Mouse (Mus musculus): Measurements from ENCODE around the gene Copg1. TPM values are rescaled to one million over a fixed set of nuclear protein-coding genes. Genes with fewer than 3 reads are reported as not detected.

Copg1 gene
- 198 and 199 TPM in 2 replicates for polyA plus RNA-seq (2015; fragmentation: Nextera tagmentation; extraction: Ambion mirVana)

GRCm38 (mm10) chr6:87887594-87888233 lies at the start of gene Copg1:
Gene Copg1, plus strand, starts transcription at chr6:87887814.
- ATAC-seq (replicated peaks), result peak; percentile 94
- peaks cover 23% of the 10 kb centered on the region for H3K36me3 ChIP-seq (replicated peaks)

GRCm38 (mm10) chr6:87838551-87839197 lies 48.9 kb upstream of the Copg1 start, which contains the start of gene Isy1:
Gene Isy1, minus strand, starts transcription at chr6:87838798.
- under 1% methylated on average over 46 of the region's 46 CpGs for WGBS
- ATAC-seq (replicated peaks), result peak; percentile 98
- H3K36me3 ChIP-seq (replicated peaks), result peaks cover 16% of the 10 kb centered on the region
- H3K9ac ChIP-seq, result peak within 1 kb of the TSS; percentile 88
- peaks cover 20% of the 10 kb centered on the region for H3K4me1 ChIP-seq
- H3K9me3 ChIP-seq, result no peaks in the 10 kb centered on the region
- peak within 1 kb of the TSS; percentile 96 for H3K27ac ChIP-seq
- peak within 1 kb of the TSS; percentile 81 for H3K4me2 ChIP-seq
- H3K27me3 ChIP-seq (replicated peaks), result no peaks in the 10 kb centered on the region
- peak within 1 kb of the TSS; percentile 85 for H3K4me3 ChIP-seq

More at GRCm38 (mm10) chr6:87887594-87888233, at the start of gene Copg1:
- H3K4me3 ChIP-seq, result peak within 1 kb of the TSS; percentile 75
- H3K4me2 ChIP-seq, result peak within 1 kb of the TSS; percentile 74
- no peaks in the 10 kb centered on the region for H3K27me3 ChIP-seq (replicated peaks)
- H3K9ac ChIP-seq, result peak within 1 kb of the TSS; percentile 91
- no peaks in the 10 kb centered on the region for H3K9me3 ChIP-seq
- peaks cover 14% of the 10 kb centered on the region for H3K4me1 ChIP-seq
- peak within 1 kb of the TSS; percentile 71 for H3K27ac ChIP-seq
- whole genome bisulfite sequencing, result under 1% methylated on average over 31 of the region's 31 CpGs

- peaks cover 20% of the 10 kb centered on the region for H3K4me1 ChIP-seq
- no peak overlapping the region for H3K4me2 ChIP-seq
- peaks cover 21% of the 10 kb centered on the region for H3K36me3 ChIP-seq (replicated peaks)
- 68% methylated on average over 11 of the region's 11 CpGs for WGBS
- no peaks in the 10 kb centered on the region for H3K27me3 ChIP-seq (replicated peaks)
- H3K27ac ChIP-seq, result no peak overlapping the region
- no peaks in the 10 kb centered on the region for H3K9me3 ChIP-seq
- no peak for ATAC-seq (replicated peaks)
- H3K9ac ChIP-seq, result no peak overlapping the region
- H3K4me3 ChIP-seq, result no peak overlapping the region
Observed at GRCm38 (mm10) chr6:87839797-87840341, 47.7 kb upstream of the Copg1 start.

GRCm38 (mm10) chr6:87841635-87842034 lies 46.0 kb upstream of the Copg1 start:
- no peak overlapping the region for H3K4me3 ChIP-seq
- no peak overlapping the region for H3K4me2 ChIP-seq
- no peaks in the 10 kb centered on the region for H3K9me3 ChIP-seq
- no peak overlapping the region for H3K9ac ChIP-seq
- no peak overlapping the region for H3K27ac ChIP-seq
- no peak for ATAC-seq (replicated peaks)
- no peaks in the 10 kb centered on the region for H3K27me3 ChIP-seq (replicated peaks)
- H3K4me1 ChIP-seq, result peaks cover 19% of the 10 kb centered on the region
- H3K36me3 ChIP-seq (replicated peaks), result peaks cover 28% of the 10 kb centered on the region
- WGBS, result 79% methylated on average over 8 of the region's 8 CpGs

GRCm38 (mm10) chr6:87842254-87842653 lies 45.4 kb upstream of the Copg1 start:
- Histone ChIP-seq H3K4me2 (no peak overlapping the region), H3K4me1 (peaks cover 19% of the 10 kb centered on the region), H3K9me3 (no peaks in the 10 kb centered on the region), H3K27ac (no peak overlapping the region), H3K4me3 (no peak overlapping the region), H3K9ac (no peak overlapping the region), H3K27me3 (replicated peaks) (no peaks in the 10 kb centered on the region), H3K36me3 (replicated peaks) (peaks cover 28% of the 10 kb centered on the region)
- 18% methylated on average over 1 of the region's 1 CpGs for WGBS
- no peak for ATAC-seq (replicated peaks)

- no peak for ATAC-seq (replicated peaks)
- Histone ChIP-seq H3K4me3 (no peak overlapping the region), H3K4me2 (no peak overlapping the region), H3K36me3 (replicated peaks) (peaks cover 28% of the 10 kb centered on the region), H3K27me3 (replicated peaks) (no peaks in the 10 kb centered on the region), H3K9me3 (no peaks in the 10 kb centered on the region), H3K4me1 (peaks cover 29% of the 10 kb centered on the region), H3K27ac (no peak overlapping the region), H3K9ac (no peak overlapping the region)
- WGBS, result 93% methylated on average over 13 of the region's 13 CpGs
Observed at GRCm38 (mm10) chr6:87845031-87845695, 42.5 kb upstream of the Copg1 start.

- Histone ChIP-seq H3K36me3 (replicated peaks) (peaks cover 28% of the 10 kb centered on the region), H3K27ac (no peak overlapping the region), H3K9me3 (no peaks in the 10 kb centered on the region), H3K9ac (no peak overlapping the region), H3K4me3 (no peak overlapping the region), H3K27me3 (replicated peaks) (no peaks in the 10 kb centered on the region), H3K4me1 (peaks cover 32% of the 10 kb centered on the region), H3K4me2 (no peak overlapping the region)
- no peak for ATAC-seq (replicated peaks)
- 90% methylated on average over 1 of the region's 1 CpGs for WGBS
Observed at GRCm38 (mm10) chr6:87846813-87847212, 40.8 kb upstream of the Copg1 start.

- peaks cover 32% of the 10 kb centered on the region for H3K4me1 ChIP-seq
Observed at GRCm38 (mm10) chr6:87849780-87850154, 37.8 kb upstream of the Copg1 start.

GRCm38 (mm10) chr6:87850155-87850899 lies 37.3 kb upstream of the Copg1 start:
- Histone ChIP-seq H3K9me3 (no peaks in the 10 kb centered on the region), H3K4me1 (peaks cover 32% of the 10 kb centered on the region), H3K9ac (peak overlapping the region; percentile 92), H3K27me3 (replicated peaks) (no peaks in the 10 kb centered on the region), H3K4me3 (peak overlapping the region; percentile 86), H3K4me2 (peak overlapping the region; percentile 68), H3K36me3 (replicated peaks) (peaks cover 3% of the 10 kb centered on the region), H3K27ac (peak overlapping the region; percentile 88)
- under 1% methylated on average over 72 of the region's 73 CpGs for WGBS
- ATAC-seq (replicated peaks), result peak; percentile 84

More at GRCm38 (mm10) chr6:87849780-87850154, 37.8 kb upstream of the Copg1 start:
- Histone ChIP-seq H3K36me3 (replicated peaks) (peaks cover 8% of the 10 kb centered on the region), H3K27me3 (replicated peaks) (no peaks in the 10 kb centered on the region), H3K27ac (peak overlapping the region; percentile 88; the same call in 1 of the 2 replicates), H3K4me3 (peak overlapping the region; percentile 86), H3K9ac (peak overlapping the region; percentile 92), H3K4me2 (peak overlapping the region; percentile 68), H3K9me3 (no peaks in the 10 kb centered on the region)
- ATAC-seq (replicated peaks), result no peak
- under 1% methylated on average over 8 of the region's 8 CpGs for WGBS

GRCm38 (mm10) chr6:87850900-87851614 lies 36.6 kb upstream of the Copg1 start, which contains the start of gene Cnbp:
Gene Cnbp, minus strand, starts transcription at chr6:87851106.
- Histone ChIP-seq H3K27me3 (replicated peaks) (no peaks in the 10 kb centered on the region), H3K9ac (peak within 1 kb of the TSS; percentile 92), H3K36me3 (replicated peaks) (no peaks in the 10 kb centered on the region), H3K4me1 (peaks cover 32% of the 10 kb centered on the region), H3K27ac (peak within 1 kb of the TSS; percentile 90), H3K4me3 (peak within 1 kb of the TSS; percentile 86), H3K9me3 (no peaks in the 10 kb centered on the region), H3K4me2 (peak within 1 kb of the TSS; percentile 68)
- peak; percentile 98 for ATAC-seq (replicated peaks)
- WGBS, result under 1% methylated on average over 55 of the region's 55 CpGs

GRCm38 (mm10) chr6:87851871-87852270 lies 35.7 kb upstream of the Copg1 start:
- Histone ChIP-seq H3K27ac (no peak overlapping the region), H3K27me3 (replicated peaks) (no peaks in the 10 kb centered on the region), H3K4me3 (no peak overlapping the region), H3K4me2 (peak overlapping the region; percentile 68; the same call in 1 of the 2 replicates), H3K9ac (no peak overlapping the region), H3K9me3 (no peaks in the 10 kb centered on the region), H3K36me3 (replicated peaks) (no peaks in the 10 kb centered on the region), H3K4me1 (peaks cover 30% of the 10 kb centered on the region)
- ATAC-seq (replicated peaks), result no peak
- 85% methylated on average over 6 of the region's 6 CpGs for WGBS
